Mouse (Mus musculus): ENCODE results near the gene Hp1bp3. TPM values are rescaled to one million over a fixed set of nuclear protein-coding genes. Genes with fewer than 3 reads are reported as not detected.

The Hp1bp3 gene
- polyA plus RNA-seq, 1 experiment from 2014 or later = 134 TPM

GRCm38 (mm10) chr4:138180719-138181118 lies 35.4 kb upstream of the Hp1bp3 start:
- H3K4me3 ChIP-seq (replicated peaks; ENCODE audit: low read depth, low read length) = no peak overlapping the region
- H3K27me3 ChIP-seq (ENCODE audit: insufficient read depth, low read length) = no peaks in the 10 kb centered on the region
- no peaks in the 10 kb centered on the region for H3K4me1 ChIP-seq (replicated peaks; ENCODE audit: insufficient read depth, low read length)
- WGBS = 87% methylated on average over 4 of the region's 4 CpGs
- no peak overlapping the region for H3K9ac ChIP-seq (ENCODE audit: low read depth, low read length)
- no peak overlapping the region for H3K4me2 ChIP-seq (ENCODE audit: low read length)
- H3K27ac ChIP-seq = no peak overlapping the region
- TF ChIP-seq CTCF (IDR thresholded peaks at IDR 0.05; ENCODE audit: low read depth) = no peak
- H3K9me3 ChIP-seq (replicated peaks; ENCODE audit: low read length) = no peaks in the 10 kb centered on the region
- DNase-seq (ENCODE audit: low spot score) (no peak), ATAC-seq (replicated peaks; ENCODE audit: low FRiP score, low read depth) (no peak)
- peaks cover 80% of the 10 kb centered on the region for H3K36me3 ChIP-seq (ENCODE audit: insufficient read depth, low read length)

GRCm38 (mm10) chr4:138184056-138184455 lies 32.0 kb upstream of the Hp1bp3 start:
- H3K4me1 ChIP-seq (replicated peaks; ENCODE audit: insufficient read depth, low read length) = no peaks in the 10 kb centered on the region
- H3K4me3 ChIP-seq (replicated peaks; ENCODE audit: low read depth, low read length) = no peak overlapping the region
- ATAC-seq (replicated peaks; ENCODE audit: low FRiP score, low read depth) (no peak), DNase-seq (ENCODE audit: low spot score) (no peak)
- no peak overlapping the region for H3K27ac ChIP-seq
- no peaks in the 10 kb centered on the region for H3K9me3 ChIP-seq (replicated peaks; ENCODE audit: low read length)
- no peaks in the 10 kb centered on the region for H3K27me3 ChIP-seq (ENCODE audit: insufficient read depth, low read length)
- TF ChIP-seq CTCF (IDR thresholded peaks at IDR 0.05; ENCODE audit: low read depth) = no peak
- H3K36me3 ChIP-seq (ENCODE audit: insufficient read depth, low read length) = peaks cover 82% of the 10 kb centered on the region
- WGBS = 75% methylated on average over 5 of the region's 5 CpGs
- H3K9ac ChIP-seq (ENCODE audit: low read depth, low read length) = no peak overlapping the region
- H3K4me2 ChIP-seq (ENCODE audit: low read length) = no peak overlapping the region

- WGBS = 79% methylated on average over 5 of the region's 5 CpGs
- H3K4me3 ChIP-seq (replicated peaks; ENCODE audit: low read depth, low read length) = no peak overlapping the region
- H3K27me3 ChIP-seq (ENCODE audit: insufficient read depth, low read length) = no peaks in the 10 kb centered on the region
- no peak for TF ChIP-seq CTCF (IDR thresholded peaks at IDR 0.05; ENCODE audit: low read depth)
- H3K9me3 ChIP-seq (replicated peaks; ENCODE audit: low read length) = no peaks in the 10 kb centered on the region
- peaks cover 86% of the 10 kb centered on the region for H3K36me3 ChIP-seq (ENCODE audit: insufficient read depth, low read length)
- no peak overlapping the region for H3K4me2 ChIP-seq (ENCODE audit: low read length)
- no peak overlapping the region for H3K27ac ChIP-seq
- DNase-seq (ENCODE audit: low spot score) (no peak), ATAC-seq (replicated peaks; ENCODE audit: low FRiP score, low read depth) (no peak)
- no peak overlapping the region for H3K9ac ChIP-seq (ENCODE audit: low read depth, low read length)
- no peaks in the 10 kb centered on the region for H3K4me1 ChIP-seq (replicated peaks; ENCODE audit: insufficient read depth, low read length)
Measured at GRCm38 (mm10) chr4:138184573-138184981, 31.5 kb upstream of the Hp1bp3 start.

GRCm38 (mm10) chr4:138185961-138186360 lies 30.1 kb upstream of the Hp1bp3 start:
- H3K27me3 ChIP-seq (ENCODE audit: insufficient read depth, low read length) = no peaks in the 10 kb centered on the region
- no peak overlapping the region for H3K27ac ChIP-seq
- no peak overlapping the region for H3K4me2 ChIP-seq (ENCODE audit: low read length)
- WGBS = 86% methylated on average over 7 of the region's 7 CpGs
- no peak overlapping the region for H3K4me3 ChIP-seq (replicated peaks; ENCODE audit: low read depth, low read length)
- DNase-seq (ENCODE audit: low spot score) = no peak
- ATAC-seq (replicated peaks; ENCODE audit: low FRiP score, low read depth) = no peak
- no peak for TF ChIP-seq CTCF (IDR thresholded peaks at IDR 0.05; ENCODE audit: low read depth)
- no peaks in the 10 kb centered on the region for H3K9me3 ChIP-seq (replicated peaks; ENCODE audit: low read length)
- H3K9ac ChIP-seq (ENCODE audit: low read depth, low read length) = no peak overlapping the region
- H3K4me1 ChIP-seq (replicated peaks; ENCODE audit: insufficient read depth, low read length) = no peaks in the 10 kb centered on the region
- peaks cover 82% of the 10 kb centered on the region for H3K36me3 ChIP-seq (ENCODE audit: insufficient read depth, low read length)

- ATAC-seq (replicated peaks; ENCODE audit: low FRiP score, low read depth) (no peak), DNase-seq (ENCODE audit: low spot score) (no peak)
- Histone ChIP-seq H3K9me3 (replicated peaks; ENCODE audit: low read length) (no peaks in the 10 kb centered on the region), H3K27ac (no peak overlapping the region), H3K4me3 (replicated peaks; ENCODE audit: low read depth, low read length) (no peak overlapping the region), H3K4me2 (ENCODE audit: low read length) (no peak overlapping the region), H3K4me1 (replicated peaks; ENCODE audit: insufficient read depth, low read length) (no peaks in the 10 kb centered on the region), H3K27me3 (ENCODE audit: insufficient read depth, low read length) (no peaks in the 10 kb centered on the region), H3K9ac (ENCODE audit: low read depth, low read length) (no peak overlapping the region), H3K36me3 (ENCODE audit: insufficient read depth, low read length) (peaks cover 80% of the 10 kb centered on the region)
- no peak for TF ChIP-seq CTCF (IDR thresholded peaks at IDR 0.05; ENCODE audit: low read depth)
- 86% methylated on average over 7 of the region's 7 CpGs for WGBS
Measured at GRCm38 (mm10) chr4:138187995-138188394, 28.1 kb upstream of the Hp1bp3 start.

GRCm38 (mm10) chr4:138192561-138192960 lies 23.5 kb upstream of the Hp1bp3 start:
- Histone ChIP-seq H3K9ac (ENCODE audit: low read depth, low read length) (no peak overlapping the region), H3K4me2 (ENCODE audit: low read length) (no peak overlapping the region), H3K4me3 (replicated peaks; ENCODE audit: low read depth, low read length) (no peak overlapping the region), H3K27me3 (ENCODE audit: insufficient read depth, low read length) (no peaks in the 10 kb centered on the region), H3K4me1 (replicated peaks; ENCODE audit: insufficient read depth, low read length) (no peaks in the 10 kb centered on the region), H3K27ac (no peak overlapping the region), H3K36me3 (ENCODE audit: insufficient read depth, low read length) (peaks cover 74% of the 10 kb centered on the region), H3K9me3 (replicated peaks; ENCODE audit: low read length) (no peaks in the 10 kb centered on the region)
- no peak for TF ChIP-seq CTCF (IDR thresholded peaks at IDR 0.05; ENCODE audit: low read depth)
- 85% methylated on average over 5 of the region's 5 CpGs for WGBS
- no peak for DNase-seq (ENCODE audit: low spot score)
- ATAC-seq (replicated peaks; ENCODE audit: low FRiP score, low read depth) = no peak

- Histone ChIP-seq H3K27ac (no peak overlapping the region), H3K27me3 (ENCODE audit: insufficient read depth, low read length) (no peaks in the 10 kb centered on the region), H3K4me3 (replicated peaks; ENCODE audit: low read depth, low read length) (no peak overlapping the region), H3K9me3 (replicated peaks; ENCODE audit: low read length) (no peaks in the 10 kb centered on the region), H3K4me1 (replicated peaks; ENCODE audit: insufficient read depth, low read length) (no peaks in the 10 kb centered on the region), H3K4me2 (ENCODE audit: low read length) (no peak overlapping the region), H3K9ac (ENCODE audit: low read depth, low read length) (no peak overlapping the region), H3K36me3 (ENCODE audit: insufficient read depth, low read length) (peaks cover 57% of the 10 kb centered on the region)
- WGBS = 85% methylated on average over 3 of the region's 3 CpGs
- TF ChIP-seq CTCF (IDR thresholded peaks at IDR 0.05; ENCODE audit: low read depth) = no peak
- ATAC-seq (replicated peaks; ENCODE audit: low FRiP score, low read depth) (no peak), DNase-seq (ENCODE audit: low spot score) (no peak)
Measured at GRCm38 (mm10) chr4:138200769-138201168, 15.3 kb upstream of the Hp1bp3 start.
